Mouse (Mus musculus) liver, embryonic 14.5 days (tissue): Measurements from ENCODE around the gene Epyc. TPM values are rescaled to one million over a fixed set of nuclear protein-coding genes. Genes with fewer than 3 reads are reported as not detected.

ENCODE experiments used
- ATAC-seq: fragments of 200-750 bp; cut with Nextera tagmentation; 2 replicates; pipeline ENCODE4 v1.8.0; 2017; ENCODE audit warnings: moderate number of reproducible peaks, mild to moderate bottlenecking, moderate library complexity; ENCODE audit not compliant: insufficient read depth
- DNase-seq, 3 experiments: peaks; one replicate each; pipeline ENCODE4 v3.0.0-alpha.2; 2012 to 2013; ENCODE audit warnings: low read depth in 3 of 3, low spot score in 3 of 3
- H3K27ac ChIP-seq: fragments of 300-500 bp; sonication (generic); 2 replicates; pipeline ENCODE4 v1.5.1; 2014; ENCODE audit warnings: moderate library complexity, mild to moderate bottlenecking, control low read depth, inconsistent platforms
- H3K27me3 ChIP-seq: fragments of 300-500 bp; sonication (generic); 2 replicates; pipeline ENCODE4 v1.6.1; 2014; ENCODE audit warnings: mild to moderate bottlenecking, low read length, moderate library complexity; ENCODE audit not compliant: control insufficient read depth, insufficient read depth
- H3K36me3 ChIP-seq: fragments of 300-500 bp; sonication (generic); replicated peaks from 2 replicates; pipeline ENCODE4 v1.6.1; 2014; ENCODE audit warnings: low read depth; ENCODE audit not compliant: control insufficient read depth, insufficient read depth
- H3K4me1 ChIP-seq, 2 experiments: fragments of 200-500 bp in 1 of 2; fragments of 300-500 bp in 1 of 2; sonication (generic) in 1 of 2; replicated peaks; 2 replicates each; pipeline ENCODE4 v1.6.1; 2012 to 2014; ENCODE audit warnings: antibody characterized with exemption in 1 of 2, inconsistent platforms in 1 of 2, low read length in 1 of 2; ENCODE audit not compliant: control insufficient read depth in 2 of 2, insufficient read depth in 2 of 2
- H3K4me2 ChIP-seq: fragments of 300-500 bp; sonication (generic); 2 replicates; pipeline ENCODE4 v1.6.1; 2014; ENCODE audit warnings: low read depth, mild to moderate bottlenecking, control low read depth, moderate library complexity
- H3K4me3 ChIP-seq, 2 experiments: fragments of 200-500 bp in 1 of 2; fragments of 300-500 bp in 1 of 2; sonication (generic) in 1 of 2; 2 replicates each; pipeline ENCODE4 v1.5.1; 2012 to 2014; ENCODE audit warnings: low read depth in 2 of 2, low read length in 2 of 2, mild to moderate bottlenecking in 2 of 2, control low read depth in 1 of 2, inconsistent platforms in 1 of 2, moderate library complexity in 1 of 2; ENCODE audit not compliant: insufficient read depth in 1 of 2
- H3K9ac ChIP-seq: fragments of 300-500 bp; sonication (generic); replicated peaks from 2 replicates; pipeline ENCODE4 v1.6.1; 2014; ENCODE audit warnings: mild to moderate bottlenecking, control low read depth, moderate library complexity
- H3K9me3 ChIP-seq: fragments of 300-500 bp; sonication (generic); 2 replicates; pipeline ENCODE4 v1.6.1; 2016; ENCODE audit warnings: low read length, mixed read lengths; ENCODE audit not compliant: control insufficient read depth
- CTCF ChIP-seq: IDR thresholded peaks from 2 replicates; pipeline ENCODE4 v1.5.1; 2016; ENCODE audit warnings: antibody characterized with exemption, low read depth, control low read depth
- EP300 ChIP-seq: IDR thresholded peaks from 2 replicates; pipeline ENCODE4 v1.6.1; 2016; ENCODE audit warnings: antibody characterized with exemption, low read depth
- WGBS: fragments of 180-500 bp; shearing (Covaris S2); extraction: QIAGEN DNeasy Blood & Tissue Kit; methylation state at CpG from one replicate; pipeline ENCODE4 v1.1.7; 2014; ENCODE audit not compliant: insufficient replicate concordance; 5-methylcytosine and 5-hydroxymethylcytosine counted together
- polyA plus RNA-seq, 2 experiments: library from polyadenylated mRNA; depleted of rRNA in 1 of 2; stranded (reverse) in 1 of 2; unstranded in 1 of 2; fragments of >200 nt; fragmentation: Nextera tagmentation in 1 of 2; extraction: Ambion mirVana in 1 of 2; gene quantifications; 2 replicates each; pipeline versions ENCODE4 v1.2.1 to v1.2.3; 2012 to 2014

The Epyc gene
- polyA plus RNA-seq, 2 experiments: not detected

- WGBS: 64% methylated on average over 2 of the region's 2 CpGs
- Histone ChIP-seq H3K4me2 (no peak overlapping the region), H3K9ac (no peak overlapping the region), H3K4me1 (no peaks in the 10 kb centered on the region), H3K9me3 (no peaks in the 10 kb centered on the region), H3K27me3 (no peaks in the 10 kb centered on the region), H3K27ac (no peak overlapping the region), H3K4me3 (no peak overlapping the region), H3K36me3 (no peaks in the 10 kb centered on the region)
- TF ChIP-seq EP300: no peak
- TF ChIP-seq CTCF: no peak
- ATAC-seq: no peak
- DNase-seq: no peak
Measured at GRCm38 (mm10) chr10:97650334-97650733, 6.5 kb downstream of the Epyc start.

- Histone ChIP-seq H3K9me3 (no peaks in the 10 kb centered on the region), H3K4me3 (no peak overlapping the region), H3K27me3 (no peaks in the 10 kb centered on the region), H3K9ac (no peak overlapping the region), H3K27ac (no peak overlapping the region), H3K4me1 (no peaks in the 10 kb centered on the region), H3K36me3 (no peaks in the 10 kb centered on the region), H3K4me2 (no peak overlapping the region)
- TF ChIP-seq CTCF (no peak), EP300 (no peak)
- ATAC-seq (no peak), DNase-seq (no peak)
- 55% methylated on average over 1 of the region's 1 CpGs for WGBS
Measured at GRCm38 (mm10) chr10:97659489-97659888, 15.6 kb downstream of the Epyc start.

- Histone ChIP-seq H3K27ac (no peak overlapping the region), H3K4me3 (no peak overlapping the region), H3K4me2 (no peak overlapping the region), H3K9me3 (no peaks in the 10 kb centered on the region), H3K27me3 (no peaks in the 10 kb centered on the region), H3K9ac (no peak overlapping the region), H3K4me1 (no peaks in the 10 kb centered on the region), H3K36me3 (no peaks in the 10 kb centered on the region)
- TF ChIP-seq CTCF (no peak), EP300 (no peak)
- ATAC-seq (no peak), DNase-seq (no peak)
- 64% methylated on average over 4 of the region's 4 CpGs for WGBS
Measured at GRCm38 (mm10) chr10:97668656-97669055, 24.8 kb downstream of the Epyc start.

- Histone ChIP-seq H3K27ac (no peak overlapping the region), H3K4me1 (no peaks in the 10 kb centered on the region), H3K4me2 (no peak overlapping the region), H3K4me3 (no peak overlapping the region), H3K27me3 (no peaks in the 10 kb centered on the region), H3K9ac (no peak overlapping the region), H3K36me3 (no peaks in the 10 kb centered on the region), H3K9me3 (no peaks in the 10 kb centered on the region)
- no peak for ATAC-seq
- DNase-seq: no peak
- WGBS: 50% methylated on average over 4 of the region's 4 CpGs
- TF ChIP-seq EP300 (no peak), CTCF (no peak)
Measured at GRCm38 (mm10) chr10:97670202-97670601, 26.3 kb downstream of the Epyc start.

GRCm38 (mm10) chr10:97673239-97673638, 29.4 kb downstream of the Epyc start:
- H3K27me3 ChIP-seq: no peaks in the 10 kb centered on the region
- H3K4me3 ChIP-seq: no peak overlapping the region
- TF ChIP-seq EP300: no peak
- TF ChIP-seq CTCF: no peak
- H3K9ac ChIP-seq: no peak overlapping the region
- no peaks in the 10 kb centered on the region for H3K9me3 ChIP-seq
- 40% methylated on average over 2 of the region's 2 CpGs for WGBS
- no peaks in the 10 kb centered on the region for H3K36me3 ChIP-seq
- no peaks in the 10 kb centered on the region for H3K4me1 ChIP-seq
- ATAC-seq (no peak), DNase-seq (no peak)
- H3K4me2 ChIP-seq: no peak overlapping the region
- H3K27ac ChIP-seq: no peak overlapping the region
